Comparison of ENCODE assay signal across 8 mouse cellular contexts in the genomic region with DNA sequence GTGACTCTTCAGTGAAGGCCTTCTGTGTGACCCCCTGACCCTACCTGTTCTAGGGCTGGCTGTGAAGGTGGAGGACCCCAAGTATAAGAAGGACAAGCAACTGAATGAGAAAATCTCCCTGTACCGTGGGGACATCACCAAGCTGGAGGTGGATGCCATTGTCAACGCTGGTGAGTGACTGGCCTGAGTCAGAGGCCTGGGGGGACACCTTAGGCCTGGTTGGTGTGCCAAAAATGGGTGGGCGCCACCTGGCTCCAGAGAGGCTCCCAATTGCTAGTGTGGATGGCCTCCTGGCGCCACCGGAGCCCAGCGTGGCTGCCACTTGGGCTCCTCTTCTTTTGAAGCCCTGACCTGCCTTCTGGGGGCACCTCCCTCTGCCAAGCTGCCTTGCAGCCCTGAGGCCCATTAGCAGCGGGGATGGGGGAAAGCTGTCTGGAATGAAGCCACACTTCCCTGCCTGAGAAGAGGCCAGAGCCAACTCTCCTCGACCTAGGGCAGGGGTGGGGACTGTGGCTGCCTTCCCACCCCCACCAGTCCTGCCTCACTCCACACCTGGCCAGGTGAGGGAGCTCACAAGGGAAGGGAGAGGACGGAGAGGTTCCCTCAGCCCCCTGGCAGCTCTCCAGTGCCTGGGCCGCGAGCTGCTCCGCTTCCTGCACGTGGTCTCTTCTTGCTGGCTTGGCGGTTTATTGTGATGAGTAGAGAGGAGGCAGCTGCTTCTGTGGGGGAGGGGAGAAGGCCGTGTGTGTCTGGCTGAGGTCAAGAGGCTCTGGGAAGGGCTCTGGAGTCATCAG. TPM values are rescaled to one million over a fixed set of nuclear protein-coding genes. Genes with fewer than 3 reads are reported as not detected.
DNase-seq lines count a peak whose midpoint lies in the region; ATAC-seq lines count a peak whose summit lies in the region.

No protein-coding gene starts in this region.

- peak overlapping the region; percentile 85 for H3K27ac ChIP-seq in midbrain, embryonic 10.5 days (replicated peaks)
- no peak overlapping the region for H3K27ac ChIP-seq in midbrain, embryonic 15.5 days

- no peaks in the 10 kb centered on the region for H3K9me3 ChIP-seq in midbrain, embryonic 10.5 days (replicated peaks)
- no peaks in the 10 kb centered on the region for H3K9me3 ChIP-seq in midbrain, embryonic 15.5 days

- H3K4me1 ChIP-seq in midbrain, embryonic 10.5 days, result peaks cover 66% of the 10 kb centered on the region
- H3K4me1 ChIP-seq in midbrain, embryonic 15.5 days, result peaks cover 52% of the 10 kb centered on the region

- H3K4me2 ChIP-seq in midbrain, embryonic 15.5 days, result no peak overlapping the region

- H3K36me3 ChIP-seq in midbrain, embryonic 10.5 days, result no peaks in the 10 kb centered on the region
- no peaks in the 10 kb centered on the region for H3K36me3 ChIP-seq in midbrain, embryonic 15.5 days (replicated peaks)

- H3K27me3 ChIP-seq in midbrain, embryonic 10.5 days (ENCODE audit: low read depth, poor library complexity, severe bottlenecking), result peaks cover 67% of the 10 kb centered on the region
- H3K27me3 ChIP-seq in midbrain, embryonic 15.5 days (replicated peaks), result 0 out of 2 replicates have a peak, but pooled peaks cover 3% of the 10 kb centered on the region

- no peak for ATAC-seq in midbrain, embryonic 15.5 days (replicated peaks)

- WGBS in midbrain, embryonic 10.5 days, result 42% methylated on average over 15 of the region's 15 CpGs
- 32% methylated on average over 15 of the region's 15 CpGs for WGBS in midbrain, embryonic 15.5 days

- H3K9ac ChIP-seq in midbrain, embryonic 15.5 days, result no peak overlapping the region

- H3K4me3 ChIP-seq in midbrain, embryonic 10.5 days, result peak overlapping the region; percentile 23; the same call in 1 of the 2 replicates
- H3K4me3 ChIP-seq in midbrain, embryonic 15.5 days, result no peak overlapping the region

- intact Hi-C loops in left cerebral cortex, postnatal 14 days (cut with DNase I), result loop anchor here (5.0 kb wide), 1 partner anchor 351 kb away; a partner anchor contains a TSS

- peak; percentile 71 for DNase-seq in midbrain, embryonic 10.5 days (ENCODE audit: low spot score)
- DNase-seq in embryo, embryonic 11 days, result peak; percentile 77
- peak; percentile 67 for DNase-seq in heart, postnatal 4 days
- peak; percentile 82 to 83 for DNase-seq in kidney, postnatal 36 days
- peak; percentile 66 for DNase-seq in neural tube, embryonic 10.5 days (ENCODE audit: extremely low spot score, low spot score)
- no peak for DNase-seq in left cerebral cortex, adult 11 months (ENCODE audit: low spot score)
- DNase-seq in left cerebral cortex, postnatal 14 days (ENCODE audit: low spot score in 2 of 2), result no peak

RNA-seq across cellular contexts. Expression of a gene that starts 9.6 kb away (rescaled TPM):
- 2.2 and 2.9 TPM in 2 replicates for polyA plus RNA-seq in midbrain, embryonic 10.5 days (2016; fragmentation: Nextera tagmentation; extraction: Ambion mirVana)
- polyA plus RNA-seq in midbrain, embryonic 15.5 days (2015; fragmentation: Nextera tagmentation; extraction: Ambion mirVana), result 5.6 and 6.0 TPM in 2 replicates
- 100 to 1,000 TPM; 107 to 126 TPM for total RNA-seq in heart, postnatal 4 days (2021)
- 10 to 100 TPM in 1 of 2 experiments, 1 to 10 TPM in 1; 8.4 to 11.3 TPM for total RNA-seq in left cerebral cortex, postnatal 14 days (2021)

RNA-seq across cellular contexts. Expression of a gene that starts 26.5 kb away (rescaled TPM):
- polyA plus RNA-seq in midbrain, embryonic 10.5 days (2016; fragmentation: Nextera tagmentation; extraction: Ambion mirVana), result 427 and 470 TPM in 2 replicates
- polyA plus RNA-seq in midbrain, embryonic 15.5 days (2015; fragmentation: Nextera tagmentation; extraction: Ambion mirVana), result 214 and 230 TPM in 2 replicates
- total RNA-seq in heart, postnatal 4 days (2021), result 100 to 1,000 TPM; 139 to 151 TPM
- total RNA-seq in left cerebral cortex, postnatal 14 days (2021), result 100 to 1,000 TPM; 155 to 165 TPM

RNA-seq across cellular contexts. Expression of a gene that starts 39.3 kb away (rescaled TPM):
- 6.0 and 7.5 TPM in 2 replicates for polyA plus RNA-seq in midbrain, embryonic 10.5 days (2016; fragmentation: Nextera tagmentation; extraction: Ambion mirVana)
- 12.2 and 12.5 TPM in 2 replicates for polyA plus RNA-seq in midbrain, embryonic 15.5 days (2015; fragmentation: Nextera tagmentation; extraction: Ambion mirVana)
- total RNA-seq in heart, postnatal 4 days (2021), result 1 to 10 TPM; 1.8 to 2.1 TPM
- 10 to 100 TPM; 33.0 to 35.2 TPM for total RNA-seq in left cerebral cortex, postnatal 14 days (2021)

RNA-seq across cellular contexts. Expression of a gene that starts 47.0 kb away (rescaled TPM):
- 8.5 and 10.3 TPM in 2 replicates for polyA plus RNA-seq in midbrain, embryonic 10.5 days (2016; fragmentation: Nextera tagmentation; extraction: Ambion mirVana)
- polyA plus RNA-seq in midbrain, embryonic 15.5 days (2015; fragmentation: Nextera tagmentation; extraction: Ambion mirVana), result 4.8 and 5.2 TPM in 2 replicates
- total RNA-seq in heart, postnatal 4 days (2021), result 1 to 10 TPM; 3.5 to 3.7 TPM
- total RNA-seq in left cerebral cortex, postnatal 14 days (2021), result 1 to 10 TPM; 4.5 to 4.6 TPM

Comparison
In these comparisons a context has a peak if more than half of its experiments do, and no peak if none do; other contexts are left out.
1. DNase-seq: peak in midbrain, embryonic 10.5 days (single experiment), embryo, embryonic 11 days (single experiment), heart, postnatal 4 days (single experiment), kidney, postnatal 36 days (2 of 2) and neural tube, embryonic 10.5 days (single experiment); none in left cerebral cortex, adult 11 months (single experiment) and left cerebral cortex, postnatal 14 days (0 of 2).
2. RNA of a gene that starts 9.6 kb away (total RNA-seq): 107 to 126 TPM in heart, postnatal 4 days; 8.4 to 11.3 TPM in left cerebral cortex, postnatal 14 days; every median in the first group is over 4 times any median in the second.
3. RNA of a gene that starts 39.3 kb away (total RNA-seq): 33.0 to 35.2 TPM in left cerebral cortex, postnatal 14 days; 1.8 to 2.1 TPM in heart, postnatal 4 days; every median in the first group is over 10 times any median in the second.